Mouse (Mus musculus) MEL (cell line): ENCODE results near the gene Syt16. TPM values are rescaled to one million over a fixed set of nuclear protein-coding genes. Genes with fewer than 3 reads are reported as not detected.

Experiments used
- DNase-seq: peaks from one replicate; pipeline ENCODE4 v3.0.0; 2011; ENCODE audit warnings: low read depth, low spot score
- H3K27ac ChIP-seq: 2 replicates; pipeline ENCODE4 v1.5.1; 2012; ENCODE audit warnings: low read depth, mild to moderate bottlenecking, control low read depth, low read length, moderate library complexity; ENCODE audit not compliant: control insufficient read depth
- H3K27me3 ChIP-seq, 2 experiments: fragments of 150-350 bp in 1 of 2; sonication (generic) in 1 of 2; 2 replicates each; pipeline ENCODE4 v1.6.1; 2012; ENCODE audit warnings: low read length in 2 of 2, mild to moderate bottlenecking in 2 of 2, improper control_type of control experiment in 1 of 2, moderate library complexity in 1 of 2; ENCODE audit not compliant: insufficient read depth in 2 of 2, control insufficient read depth in 1 of 2
- H3K36me3 ChIP-seq, 2 experiments: 2 replicates each; pipeline ENCODE4 v1.6.1; 2012 to 2014; ENCODE audit warnings: low read length in 2 of 2, improper control_type of control experiment in 1 of 2, inconsistent platforms in 1 of 2, mild to moderate bottlenecking in 1 of 2; ENCODE audit not compliant: insufficient read depth in 2 of 2, control insufficient read depth in 1 of 2
- H3K4me1 ChIP-seq, 2 experiments: fragments of 150-350 bp in 1 of 2; sonication (generic) in 1 of 2; 2 replicates each; pipeline ENCODE4 v1.6.1; 2012; ENCODE audit warnings: low read length in 2 of 2, improper control_type of control experiment in 1 of 2, mild to moderate bottlenecking in 1 of 2; ENCODE audit not compliant: insufficient read depth in 2 of 2, control insufficient read depth in 1 of 2
- H3K4me3 ChIP-seq, 2 experiments: fragments of 150-350 bp in 1 of 2; sonication (generic) in 1 of 2; 2 replicates each; pipeline ENCODE4 v1.5.1; 2012; ENCODE audit warnings: low read depth in 2 of 2, low read length in 2 of 2, mild to moderate bottlenecking in 2 of 2, moderate library complexity in 2 of 2, control low read depth in 1 of 2, improper control_type of control experiment in 1 of 2; ENCODE audit not compliant: control insufficient read depth in 1 of 2, insufficient read depth in 1 of 2
- H3K79me2 ChIP-seq: 2 replicates; pipeline ENCODE4 v1.6.1; 2012; ENCODE audit warnings: mild to moderate bottlenecking, low read length, moderate library complexity; ENCODE audit not compliant: control insufficient read depth, poor library complexity, insufficient read depth
- H3K9ac ChIP-seq: 2 replicates; pipeline ENCODE4 v1.6.1; 2012; ENCODE audit warnings: low read depth, mild to moderate bottlenecking, control low read depth, low read length, moderate library complexity; ENCODE audit not compliant: control insufficient read depth, poor library complexity, severe bottlenecking
- H3K9me3 ChIP-seq: fragments of 150-350 bp; sonication (generic); replicated peaks from 2 replicates; pipeline ENCODE4 v1.6.1; 2012; ENCODE audit warnings: mild to moderate bottlenecking, low read length, improper control_type of control experiment, moderate library complexity; ENCODE audit not compliant: insufficient read depth
- E2F4 ChIP-seq: IDR thresholded peaks from 2 replicates; pipeline ENCODE4 v1.6.1; 2011; ENCODE audit warnings: low read depth, low read length, improper control_type of control experiment, borderline replicate concordance
- EP300 ChIP-seq, 2 experiments: IDR thresholded peaks; 2 replicates each; pipeline ENCODE4 v1.6.1; 2011; ENCODE audit warnings: improper control_type of control experiment in 2 of 2, low read length in 2 of 2, low read depth in 1 of 2, mild to moderate bottlenecking in 1 of 2
- ETS1 ChIP-seq: IDR thresholded peaks from 2 replicates; pipeline ENCODE4 v1.6.1; 2012; ENCODE audit warnings: low read depth, mild to moderate bottlenecking, inconsistent platforms, low read length, improper control_type of control experiment, moderate library complexity
- JUND ChIP-seq: IDR thresholded peaks from 2 replicates; pipeline ENCODE4 v1.6.1; 2011; ENCODE audit warnings: low read depth, mild to moderate bottlenecking, improper control_type of control experiment, low read length
- KAT2A ChIP-seq: conservative IDR thresholded peaks from 2 replicates; pipeline ENCODE4 v1.6.1; 2012; ENCODE audit warnings: low read depth, low read length, improper control_type of control experiment, inconsistent platforms
- MAFK ChIP-seq: IDR thresholded peaks from 2 replicates; pipeline ENCODE4 v1.6.1; 2011; ENCODE audit warnings: low read depth, mild to moderate bottlenecking, low read length, improper control_type of control experiment, borderline replicate concordance
- MAZ ChIP-seq: IDR thresholded peaks from 2 replicates; pipeline ENCODE4 v1.6.1; 2012; ENCODE audit warnings: low read depth, mild to moderate bottlenecking, inconsistent platforms, low read length, improper control_type of control experiment
- MEF2A ChIP-seq: IDR thresholded peaks from 2 replicates; pipeline ENCODE4 v1.6.1; 2014; ENCODE audit warnings: low read depth, mild to moderate bottlenecking, inconsistent platforms, low read length, improper control_type of control experiment; ENCODE audit not compliant: poor library complexity, insufficient replicate concordance, severe bottlenecking; ENCODE audit errors: extremely low read depth
- MXI1 ChIP-seq: IDR thresholded peaks from 2 replicates; pipeline ENCODE4 v1.6.1; 2011; ENCODE audit warnings: mild to moderate bottlenecking, low read depth, low read length, improper control_type of control experiment
- MYB ChIP-seq: IDR thresholded peaks from 2 replicates; pipeline ENCODE4 v1.6.1; 2011; ENCODE audit warnings: mild to moderate bottlenecking, low read depth, low read length, improper control_type of control experiment
- MYC ChIP-seq: IDR thresholded peaks from 2 replicates; pipeline ENCODE4 v1.6.1; 2011; ENCODE audit warnings: low read depth, mild to moderate bottlenecking, low read length, improper control_type of control experiment, moderate library complexity
- NELFE ChIP-seq: IDR thresholded peaks from 2 replicates; pipeline ENCODE4 v1.6.1; 2011; ENCODE audit warnings: low read depth, low read length, improper control_type of control experiment
- RAD21 ChIP-seq: IDR thresholded peaks from 2 replicates; pipeline ENCODE4 v1.6.1; 2011; ENCODE audit warnings: mild to moderate bottlenecking, low read depth, low read length, improper control_type of control experiment
- SIN3A ChIP-seq: IDR thresholded peaks from 2 replicates; pipeline ENCODE4 v1.6.1; 2012; ENCODE audit warnings: low read length, improper control_type of control experiment, inconsistent platforms
- USF1 ChIP-seq: IDR thresholded peaks from 2 replicates; pipeline ENCODE4 v1.6.1; 2014; ENCODE audit warnings: low read depth, mild to moderate bottlenecking, inconsistent platforms, low read length, improper control_type of control experiment, moderate library complexity
- ZC3H11A ChIP-seq: IDR thresholded peaks from 2 replicates; pipeline ENCODE4 v1.6.1; 2012; ENCODE audit warnings: low read depth, mild to moderate bottlenecking, inconsistent platforms, low read length, improper control_type of control experiment
- ZNF384 ChIP-seq: IDR thresholded peaks from 2 replicates; pipeline ENCODE4 v1.6.1; 2012; ENCODE audit warnings: low read depth, mild to moderate bottlenecking, inconsistent platforms, low read length, improper control_type of control experiment
- polyA plus RNA-seq, 2 experiments: library from polyadenylated mRNA; stranded (reverse) in 1 of 2; unstranded in 1 of 2; fragments of >175 nt in 1 of 2; fragments of >200 nt in 1 of 2; gene quantifications; 2 replicates each; pipeline versions ENCODE4 v1.2.1 to v1.2.4; 2012; ENCODE audit warnings: low replicate concordance in 2 of 2, low read depth in 1 of 2; ENCODE audit not compliant: insufficient read length in 2 of 2, insufficient read depth in 1 of 2, missing spikeins in 1 of 2
- total RNA-seq: library from RNA; depleted of rRNA; stranded (reverse); fragments of 300-350 nt; gene quantifications from 2 replicates; pipeline ENCODE4 v1.2.3, GENCODE M21; 2012

Gene Syt16
- total and polyA plus RNA-seq, 3 experiments: 0.07 TPM; not detected in 2

GRCm38 (mm10) chr12:74092546-74092945, 95.1 kb downstream of the Syt16 start:
- H3K79me2 ChIP-seq: no peaks in the 10 kb centered on the region
- H3K9me3 ChIP-seq: no peaks in the 10 kb centered on the region
- peaks cover 0 to 2% of the 10 kb centered on the region in 2 experiments; a peak in 1 of 4 replicates for H3K27me3 ChIP-seq
- no peak overlapping the region for H3K27ac ChIP-seq
- H3K4me1 ChIP-seq: no peaks in the 10 kb centered on the region
- DNase-seq: no peak
- H3K36me3 ChIP-seq: no peaks in the 10 kb centered on the region
- TF ChIP-seq JUND (no peak), ZNF384 (no peak), KAT2A (no peak), ETS1 (no peak), SIN3A (no peak), ZC3H11A (no peak), MYC (no peak), E2F4 (no peak), MYB (no peak), MXI1 (no peak), MAZ (no peak), USF1 (no peak), EP300 (IDR thresholded peaks at IDR 0.05; ENCODE audit: low read depth in 1 of 2, low read length in 2 of 2) (no peak), NELFE (no peak), MEF2A (no peak), RAD21 (no peak), MAFK (no peak)
- H3K4me3 ChIP-seq: no peak overlapping the region
- no peak overlapping the region for H3K9ac ChIP-seq

DNA sequence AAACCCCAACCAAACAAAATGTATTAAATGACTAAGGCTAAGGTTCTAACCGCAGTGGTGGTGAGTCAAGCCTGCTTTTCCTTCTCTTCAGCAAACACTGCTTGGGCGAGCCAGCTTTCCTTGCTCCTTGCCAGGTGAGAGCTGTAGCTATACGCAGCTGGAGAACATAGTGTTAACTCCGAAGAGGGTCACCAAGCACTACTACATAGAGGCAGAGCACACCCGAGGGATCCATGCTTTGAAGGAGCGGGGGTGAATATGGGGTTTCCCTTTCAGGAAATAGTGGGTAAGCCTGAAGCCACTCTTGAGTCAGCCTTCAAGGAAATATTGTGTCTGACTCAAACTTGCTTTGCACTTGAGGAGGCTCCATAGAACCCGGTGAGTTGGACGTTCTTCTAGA, 95.6 kb downstream of the Syt16 start:
- H3K4me1 ChIP-seq: no peaks in the 10 kb centered on the region
- no peaks in the 10 kb centered on the region for H3K36me3 ChIP-seq
- no peak overlapping the region for H3K9ac ChIP-seq
- no peaks in the 10 kb centered on the region for H3K9me3 ChIP-seq
- no peak overlapping the region for H3K4me3 ChIP-seq
- no peak for TF ChIP-seq ZNF384
- no peak for TF ChIP-seq ZC3H11A
- TF ChIP-seq, all 39 proteins: peak for 0
- Histone ChIP-seq H3K79me2 (no peaks in the 10 kb centered on the region), H3K27me3 (peaks cover 0 to 2% of the 10 kb centered on the region in 2 experiments; a peak in 1 of 4 replicates), H3K27ac (no peak overlapping the region)
- no peak for DNase-seq
